Mouse (Mus musculus) myocyte (in vitro differentiated cells): ENCODE measurements around the gene Hpca.

Source experiments
- CEBPB ChIP-seq: IDR thresholded peaks from 2 replicates; pipeline ENCODE4 v1.6.1; 2011; ENCODE audit warnings: mild to moderate bottlenecking, moderate library complexity; ENCODE audit not compliant: poor library complexity, insufficient read depth, severe bottlenecking
- E2F4 ChIP-seq: IDR thresholded peaks from one replicate; pipeline ENCODE4 v1.6.1; 2011; ENCODE audit warnings: mild to moderate bottlenecking, control low read depth, moderate library complexity; ENCODE audit not compliant: insufficient read depth
- MAX ChIP-seq: IDR thresholded peaks from one replicate; pipeline ENCODE4 v1.6.1; 2011; ENCODE audit warnings: low read depth, mild to moderate bottlenecking, control low read depth
- MYOD1 ChIP-seq, 3 experiments: IDR thresholded peaks; one replicate each; pipeline ENCODE4 v1.6.1; 2011; ENCODE audit warnings: control low read depth in 2 of 3, low read depth in 2 of 3, mild to moderate bottlenecking in 2 of 3, moderate library complexity in 1 of 3; ENCODE audit not compliant: insufficient read length in 2 of 3, control insufficient read depth in 1 of 3
- MYOG ChIP-seq, 3 experiments: IDR thresholded peaks; one replicate each; pipeline ENCODE4 v1.6.1; 2011; ENCODE audit warnings: control low read depth in 2 of 3, low read depth in 2 of 3, mild to moderate bottlenecking in 2 of 3; ENCODE audit not compliant: insufficient read length in 2 of 3, control insufficient read depth in 1 of 3, insufficient read depth in 1 of 3
- POLR2A ChIP-seq: IDR thresholded peaks from one replicate; pipeline ENCODE4 v1.6.1; 2011; ENCODE audit warnings: low read depth, mild to moderate bottlenecking, control low read depth, moderate library complexity; ENCODE audit not compliant: insufficient read length
- POLR2AphosphoS2 ChIP-seq: IDR thresholded peaks from one replicate; pipeline ENCODE4 v1.6.1; 2011; ENCODE audit warnings: low read depth, control low read depth; ENCODE audit not compliant: insufficient read length
- REST ChIP-seq: IDR thresholded peaks from one replicate; pipeline ENCODE4 v1.6.1; 2011; ENCODE audit warnings: mild to moderate bottlenecking, control low read depth, moderate library complexity; ENCODE audit not compliant: insufficient read depth, insufficient read length
- TCF12 ChIP-seq: IDR thresholded peaks from one replicate; pipeline ENCODE4 v1.6.1; 2011; ENCODE audit warnings: mild to moderate bottlenecking, control low read depth; ENCODE audit not compliant: poor library complexity, insufficient read depth, severe bottlenecking
- USF1 ChIP-seq: IDR thresholded peaks from one replicate; pipeline ENCODE4 v1.6.1; 2011; ENCODE audit warnings: low read depth, mild to moderate bottlenecking, control low read depth, moderate library complexity

GRCm38 (mm10) chr4:129079126-129079525 lies 42.7 kb downstream of the Hpca start:
- TF ChIP-seq POLR2AphosphoS2 (no peak), POLR2A (no peak), REST (no peak), MAX (no peak), E2F4 (no peak), TCF12 (no peak), CEBPB (no peak), MYOD1 (IDR thresholded peaks at IDR 0.05; ENCODE audit: control insufficient read depth in 1 of 3, insufficient read length in 2 of 3, low read depth in 2 of 3) (no peak), USF1 (no peak), MYOG (IDR thresholded peaks at IDR 0.05; ENCODE audit: control insufficient read depth in 1 of 3, insufficient read depth in 1 of 3, insufficient read length in 2 of 3, low read depth in 2 of 3) (no peak)
